Mouse (Mus musculus): ENCODE results near the gene Vax2.

Gene Vax2

DNA sequence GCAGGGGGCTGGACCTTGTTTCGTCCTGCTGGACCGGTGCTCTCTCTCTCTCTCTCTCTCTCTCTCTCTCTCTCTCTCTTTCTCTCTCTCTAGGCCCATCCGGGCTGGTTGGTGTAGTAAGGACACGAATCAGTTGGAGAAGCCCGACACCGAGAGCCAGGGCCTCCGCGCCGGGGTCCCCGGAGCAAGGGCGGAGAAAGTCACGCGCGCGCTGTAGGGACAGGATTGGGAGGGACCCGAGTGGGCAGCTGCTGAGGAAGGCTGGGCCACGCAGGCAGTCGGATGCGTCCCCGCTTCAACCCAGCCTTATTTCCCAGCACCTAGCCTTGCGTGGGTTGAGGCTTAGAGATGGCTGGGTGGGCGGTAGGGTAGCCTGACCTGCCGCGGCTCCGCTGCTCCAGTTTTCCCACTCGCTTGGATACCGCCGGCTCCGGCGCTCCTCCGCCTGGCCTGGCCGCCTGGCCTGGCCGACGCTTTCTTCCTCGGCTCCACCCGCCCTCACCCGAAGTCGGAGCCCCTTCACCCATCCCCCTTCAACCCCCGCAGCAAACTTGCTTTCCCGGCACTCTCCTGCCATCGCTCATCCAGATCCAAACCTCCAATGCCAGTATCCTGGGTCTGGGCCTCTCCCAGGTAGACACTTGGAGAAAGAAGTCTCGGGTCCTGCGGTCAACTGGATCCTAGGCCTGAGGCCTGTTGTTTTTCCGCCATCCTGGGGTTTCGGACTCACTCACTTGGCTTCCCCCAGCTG, 836 bp downstream of the Vax2 start:
- no peak for DNase-seq (ENCODE audit: low read depth)

DNA sequence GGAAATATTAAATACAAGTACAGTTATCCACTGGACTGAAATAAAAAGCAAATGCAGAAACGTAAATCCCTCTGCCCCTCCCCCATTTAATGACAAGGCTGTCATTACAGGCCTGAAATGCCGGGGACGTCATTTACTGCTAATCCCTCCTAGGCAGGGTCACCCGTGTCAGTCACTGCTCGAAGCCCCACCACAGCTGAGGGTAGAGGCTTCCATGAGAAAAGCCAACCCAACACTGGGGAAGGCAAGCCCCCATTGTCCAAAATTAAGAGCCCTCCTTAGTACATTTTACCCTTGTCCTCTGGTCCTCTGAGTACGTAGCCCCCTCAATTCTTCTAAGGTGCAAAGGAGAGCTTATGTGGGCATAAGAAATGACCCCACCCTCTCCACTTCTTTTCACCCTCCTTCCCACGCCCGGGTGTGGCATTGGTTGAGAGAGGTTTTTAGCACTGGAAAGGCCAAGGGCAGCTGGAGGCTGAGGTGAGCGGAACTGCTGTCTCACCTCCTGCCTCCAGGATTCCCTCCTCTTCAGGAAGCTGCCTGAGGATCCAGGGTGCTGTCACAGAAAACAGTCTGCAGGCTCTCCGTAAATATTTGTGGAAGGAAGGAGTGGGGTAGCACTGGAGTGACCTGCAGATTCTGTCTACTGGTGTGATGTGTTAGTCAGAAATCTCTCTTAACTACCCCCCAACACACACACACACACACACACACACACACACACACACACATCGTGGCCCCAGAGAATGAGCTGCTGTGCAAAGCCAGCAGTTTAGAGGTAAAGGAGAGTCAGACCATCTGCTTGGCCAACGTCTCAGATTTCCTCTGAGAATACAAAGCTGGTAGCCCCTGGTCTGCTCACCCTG, 2.4 kb downstream of the Vax2 start:
- no peak for DNase-seq (ENCODE audit: low read depth)

DNA sequence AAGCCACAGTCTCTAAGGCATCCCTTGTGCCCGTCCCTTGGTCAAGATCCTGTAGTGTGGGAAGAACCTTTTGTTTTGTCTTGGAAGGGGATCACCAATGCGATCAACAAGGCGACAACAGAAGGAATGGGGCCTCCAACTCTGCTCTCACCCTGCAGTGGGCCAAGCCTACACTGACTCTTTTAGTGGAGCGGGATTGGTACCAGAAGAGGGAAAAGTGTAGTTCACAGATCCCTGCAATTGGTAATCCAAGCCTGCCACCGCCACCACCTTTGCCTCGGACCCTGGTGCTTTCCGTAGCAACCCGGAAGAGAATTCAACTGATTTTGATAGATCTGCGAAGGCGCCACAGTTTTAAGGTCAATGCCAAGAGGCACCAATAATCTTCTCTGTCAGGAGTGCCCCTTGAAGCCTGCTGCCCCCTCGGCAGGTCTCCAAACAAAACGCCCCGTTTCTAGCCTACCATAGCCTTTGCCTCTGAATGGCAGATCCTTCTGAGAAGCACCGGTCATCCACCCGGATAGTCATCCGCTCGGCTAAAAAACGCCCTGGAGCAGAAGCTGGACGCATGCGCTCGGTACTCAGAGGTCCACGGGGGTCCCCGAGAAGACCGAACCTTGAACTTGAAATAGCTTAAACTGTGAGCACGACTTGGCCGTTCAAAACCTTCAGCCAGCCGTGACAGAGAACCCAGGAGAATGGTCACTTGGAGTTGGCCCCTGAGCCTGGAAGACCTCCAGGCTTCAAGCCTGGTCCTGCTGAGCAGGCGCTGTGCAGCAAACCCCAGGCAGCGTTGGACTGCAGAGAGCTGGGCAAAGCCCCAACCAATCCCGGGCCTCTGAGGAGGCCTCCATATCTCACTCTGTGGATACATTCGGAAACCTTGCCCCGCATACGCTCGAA, 3.4 kb downstream of the Vax2 start:
- no peak for DNase-seq (ENCODE audit: low read depth)

DNA sequence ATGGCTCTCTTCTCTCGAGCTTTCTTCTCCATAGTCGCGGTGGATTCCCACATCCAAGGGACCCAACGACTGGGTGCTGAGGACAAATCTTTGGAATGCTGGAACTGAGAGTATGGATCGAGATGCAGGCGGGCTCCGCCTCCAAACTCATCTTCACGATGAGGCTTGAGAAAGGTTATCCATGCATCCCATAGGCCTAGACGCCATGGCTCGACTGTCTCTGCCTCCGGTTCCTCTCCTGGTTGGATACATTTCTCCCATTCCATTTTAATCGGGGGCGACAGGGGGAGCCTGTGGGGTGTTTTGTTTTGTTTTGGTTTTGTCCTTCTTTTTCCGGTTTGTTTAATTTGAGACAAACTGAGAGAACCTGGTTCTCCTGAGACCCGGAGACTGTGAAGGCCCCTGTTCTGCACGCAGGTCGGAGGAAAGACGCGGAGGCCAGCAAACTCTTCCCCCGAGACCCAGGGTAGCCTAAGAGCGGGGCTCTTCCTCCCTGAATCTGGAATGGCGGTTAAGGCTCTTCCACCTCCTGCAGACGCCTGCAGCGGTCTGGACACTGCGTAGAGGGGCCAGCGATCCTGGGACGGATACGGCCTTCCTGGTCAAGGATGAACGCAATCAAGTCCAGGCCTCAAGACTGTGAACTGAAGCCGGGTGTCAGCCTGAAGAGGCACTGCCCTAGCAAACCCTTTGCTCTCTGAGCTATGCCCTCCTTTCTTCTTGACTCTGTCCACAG, 4.6 kb downstream of the Vax2 start:
- no peak for DNase-seq (ENCODE audit: low read depth)

DNA sequence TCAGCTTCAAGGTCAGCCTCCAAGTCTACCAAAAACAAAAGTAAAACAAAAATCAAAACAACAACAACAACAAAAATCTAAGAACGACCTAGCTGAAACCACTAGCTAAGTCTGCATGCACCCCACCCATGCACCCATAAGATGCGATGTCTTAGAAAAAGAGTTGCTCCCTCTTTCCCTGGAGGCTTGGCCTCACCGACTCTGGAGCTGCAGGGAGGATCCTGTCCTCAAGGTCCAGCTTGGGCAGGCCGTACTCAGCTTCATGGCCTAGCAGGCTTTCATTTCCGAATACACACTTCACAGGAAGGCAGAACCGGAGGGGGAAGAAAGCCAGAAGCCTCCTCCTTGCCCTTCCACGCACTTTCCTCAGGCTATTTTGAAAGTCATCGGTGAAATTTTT, 6.0 kb downstream of the Vax2 start:
- DNase-seq (ENCODE audit: low read depth): no peak

DNA sequence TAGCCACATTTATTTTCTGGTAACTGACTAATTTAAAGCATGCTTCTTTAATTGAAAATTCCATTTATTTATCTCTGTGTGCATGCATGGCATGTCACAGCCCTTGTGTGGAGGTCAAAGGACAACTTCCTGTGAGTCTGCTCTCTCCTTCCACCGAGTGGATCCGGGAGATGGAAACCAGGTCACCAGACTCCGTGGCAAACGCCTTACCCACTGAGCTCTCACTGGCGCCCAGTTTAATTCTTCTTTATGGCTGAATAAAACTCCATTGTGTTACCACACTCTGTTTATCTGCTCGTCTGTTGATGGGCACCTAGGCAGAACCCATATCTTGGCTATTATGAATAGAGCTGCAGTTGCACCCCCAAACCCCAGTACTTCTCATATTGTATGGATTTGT, 11.5 kb downstream of the Vax2 start:
- no peak for DNase-seq (ENCODE audit: low read depth)

DNA sequence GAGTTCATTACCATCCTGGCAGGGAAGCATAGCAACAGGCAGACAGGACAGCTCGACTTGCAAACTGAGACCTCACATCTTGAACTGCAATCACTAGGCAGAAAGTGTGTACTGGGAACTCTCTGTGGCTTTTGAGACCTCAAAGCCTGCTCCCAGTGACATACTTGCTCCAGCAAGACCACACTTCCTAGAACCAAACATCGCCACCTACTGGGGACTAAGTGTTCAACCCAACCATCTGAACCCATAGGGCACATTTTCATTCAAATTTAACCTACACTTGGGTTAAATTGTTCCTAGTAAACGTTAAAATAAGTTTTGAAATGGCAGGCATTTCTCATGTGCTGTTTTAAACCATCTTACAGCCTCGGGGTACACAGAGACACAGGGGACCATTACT, 16.1 kb downstream of the Vax2 start:
- DNase-seq (ENCODE audit: low read depth): no peak

DNA sequence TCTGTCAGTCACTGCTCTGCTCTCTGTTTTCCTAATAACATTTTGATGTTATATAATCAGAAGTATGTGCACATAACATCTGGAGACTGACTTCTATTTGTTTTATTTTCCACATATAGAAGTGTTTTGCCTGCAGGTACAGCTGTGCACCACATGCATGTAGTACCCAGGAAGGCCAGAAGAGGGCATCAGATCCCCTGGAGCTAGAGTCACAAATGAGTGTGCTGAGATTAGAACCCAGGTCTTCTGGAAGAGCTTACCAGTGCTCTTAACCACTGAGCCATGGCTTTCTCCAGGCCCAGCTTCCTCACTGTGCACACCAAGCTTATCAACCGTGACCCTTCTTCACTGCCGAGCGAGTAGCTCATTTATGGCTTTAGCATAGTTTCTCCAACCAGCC, 17.4 kb downstream of the Vax2 start:
- no peak for DNase-seq (ENCODE audit: low read depth)

DNA sequence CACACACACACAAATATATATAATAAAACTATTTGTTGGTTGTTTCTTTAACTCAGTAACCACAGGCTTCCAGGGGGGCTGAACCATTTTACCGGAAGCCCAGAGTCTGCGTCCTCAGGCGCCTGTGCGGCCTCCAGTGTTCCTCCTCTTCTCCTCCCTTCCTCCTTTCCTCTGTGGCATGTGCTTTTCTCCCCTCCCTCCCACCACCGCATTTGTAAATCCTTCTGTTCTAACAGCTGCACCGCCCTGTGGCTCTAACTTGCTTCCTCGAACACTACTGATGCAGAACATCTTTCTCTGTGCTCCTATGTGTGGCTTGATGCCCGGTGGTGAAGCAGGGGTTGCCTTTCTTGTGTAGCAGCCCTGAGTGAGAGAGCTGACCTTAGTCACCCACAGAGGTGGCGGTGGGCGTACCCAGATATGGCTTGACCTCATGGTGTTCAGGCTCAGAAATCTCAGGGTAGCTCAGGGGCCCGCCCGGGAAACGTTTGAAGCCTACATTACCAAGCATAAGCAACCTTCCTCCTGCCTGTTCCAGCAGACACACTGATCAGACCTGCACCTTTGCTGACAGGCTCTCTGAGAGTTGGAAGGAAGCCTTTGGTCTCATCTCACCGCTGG, 18.4 kb downstream of the Vax2 start:
- DNase-seq (ENCODE audit: low read depth): no peak

DNA sequence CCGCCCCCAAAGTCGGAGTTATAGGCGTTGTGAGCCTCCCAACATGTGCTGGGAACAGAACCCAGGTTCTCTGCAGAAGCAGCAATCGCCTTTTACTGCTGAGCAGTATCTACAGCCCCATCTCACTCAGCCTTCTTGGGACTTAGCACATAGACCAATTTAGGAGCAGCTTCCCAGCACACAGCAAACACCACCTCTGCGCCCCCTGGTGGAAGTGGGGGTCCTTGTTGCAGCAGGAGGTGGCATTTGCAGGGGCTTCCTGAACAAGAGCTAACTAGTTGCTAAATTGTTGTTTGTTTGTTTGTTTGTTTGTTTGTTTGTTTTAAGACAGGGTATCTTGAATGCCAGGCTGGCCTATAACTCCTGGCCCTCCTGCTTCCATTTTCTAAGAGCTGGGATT, 20.1 kb downstream of the Vax2 start:
- peak; percentile 58 for DNase-seq (ENCODE audit: low read depth)

DNA sequence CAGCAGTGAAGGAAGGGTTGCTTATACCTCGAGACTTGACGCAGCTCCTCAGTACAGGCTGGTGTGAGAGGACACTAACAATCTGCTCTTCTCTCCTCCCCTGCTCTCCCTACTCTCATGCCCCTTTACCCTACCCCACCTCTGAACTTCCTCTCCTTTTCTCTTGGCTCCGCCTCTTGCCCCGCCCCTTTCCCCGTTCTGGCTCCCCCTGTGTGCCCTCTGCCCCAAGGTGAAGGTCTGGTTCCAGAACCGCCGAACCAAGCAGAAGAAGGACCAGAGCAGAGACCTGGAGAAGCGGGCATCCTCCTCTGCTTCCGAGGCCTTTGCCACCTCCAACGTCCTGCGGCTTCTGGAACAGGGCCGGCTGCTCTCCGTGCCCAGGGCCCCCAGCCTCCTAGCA, 26.2 kb downstream of the Vax2 start:
- DNase-seq (ENCODE audit: low read depth): no peak

DNA sequence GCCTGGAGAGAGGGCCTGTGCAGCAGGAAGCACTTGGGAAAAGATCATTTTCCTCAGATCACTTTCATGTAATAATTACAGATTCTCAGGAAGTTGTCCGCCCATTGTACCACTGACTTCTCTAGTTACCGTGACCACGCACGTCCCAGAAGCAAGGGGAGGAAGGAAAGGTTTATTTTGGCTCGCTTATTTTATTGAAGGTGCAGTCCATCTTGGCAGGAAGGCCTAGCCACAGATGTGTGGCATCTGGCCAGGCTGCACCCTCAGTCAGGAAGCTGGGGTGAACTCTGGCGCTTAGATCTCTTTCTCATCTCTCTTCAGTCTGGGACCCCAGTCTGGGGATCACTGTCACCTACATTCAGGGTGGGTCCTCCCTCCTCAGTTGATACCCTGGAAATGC, 27.5 kb downstream of the Vax2 start:
- no peak for DNase-seq (ENCODE audit: low read depth)

DNA sequence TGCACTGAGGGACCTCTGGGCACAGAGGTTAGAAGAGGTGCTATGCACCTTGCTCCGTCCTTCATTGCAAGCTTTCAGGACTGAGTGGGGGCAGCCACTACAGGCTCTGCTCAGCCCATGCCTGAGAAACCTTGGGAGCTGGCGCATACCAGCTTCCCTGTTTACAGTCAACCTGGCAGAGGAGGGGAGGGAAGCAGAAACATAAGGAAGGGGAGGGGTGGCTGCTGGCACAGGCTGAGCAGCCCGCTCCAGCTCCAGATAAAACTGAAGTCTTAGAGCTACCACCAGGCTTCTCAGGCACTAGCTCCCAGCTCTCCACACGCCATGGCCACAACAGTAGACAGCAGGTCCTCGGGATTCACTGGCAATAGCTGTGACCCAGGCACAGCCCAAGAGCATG, 31.7 kb downstream of the Vax2 start, which contains the start of gene Atp6v1b1:
Gene Atp6v1b1, plus strand, starts transcription at position 230 of the 400 bp plus-strand sequence.
- no peak for DNase-seq (ENCODE audit: low read depth)

DNA sequence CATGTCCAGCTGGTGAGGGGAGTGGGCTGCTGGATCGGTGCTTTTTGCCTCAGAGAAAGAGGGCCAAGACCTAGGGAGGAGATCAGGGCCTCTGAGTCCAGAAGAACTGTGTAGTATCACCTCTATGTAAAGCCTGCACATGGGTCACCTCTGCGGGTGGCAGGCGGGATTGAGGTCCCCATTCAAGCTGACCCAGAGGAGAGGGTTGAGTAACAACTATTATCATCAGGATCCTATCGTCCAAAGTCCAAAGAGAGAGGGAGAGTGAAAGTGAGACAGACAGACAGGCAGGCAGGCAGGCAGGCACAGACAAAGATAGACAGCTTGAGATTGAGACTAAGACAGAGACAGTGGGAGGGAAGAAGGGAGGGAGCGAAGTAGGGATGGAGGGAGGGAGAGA, 32.1 kb downstream of the Vax2 start:
- no peak for DNase-seq (ENCODE audit: low read depth)

DNA sequence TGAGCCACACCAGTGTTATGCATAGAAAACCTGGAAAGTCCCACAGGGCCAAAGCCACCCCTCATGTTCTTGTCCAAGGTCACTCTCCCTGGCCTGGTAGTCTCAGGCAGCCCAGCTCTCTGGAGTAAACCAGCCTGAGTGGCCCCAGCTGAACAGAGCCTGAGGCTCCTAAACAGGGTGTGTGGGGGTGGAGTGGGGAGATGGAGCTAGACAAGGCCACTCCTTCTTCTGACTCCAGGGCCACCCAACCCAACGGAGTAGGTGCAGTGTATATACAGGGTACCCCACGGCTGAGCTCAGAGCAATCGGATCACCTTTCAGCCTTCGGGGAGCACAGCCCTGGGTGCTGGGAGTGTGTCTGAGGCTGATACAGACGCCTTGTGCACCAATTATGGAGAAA, 33.1 kb downstream of the Vax2 start:
- DNase-seq (ENCODE audit: low read depth): no peak

DNA sequence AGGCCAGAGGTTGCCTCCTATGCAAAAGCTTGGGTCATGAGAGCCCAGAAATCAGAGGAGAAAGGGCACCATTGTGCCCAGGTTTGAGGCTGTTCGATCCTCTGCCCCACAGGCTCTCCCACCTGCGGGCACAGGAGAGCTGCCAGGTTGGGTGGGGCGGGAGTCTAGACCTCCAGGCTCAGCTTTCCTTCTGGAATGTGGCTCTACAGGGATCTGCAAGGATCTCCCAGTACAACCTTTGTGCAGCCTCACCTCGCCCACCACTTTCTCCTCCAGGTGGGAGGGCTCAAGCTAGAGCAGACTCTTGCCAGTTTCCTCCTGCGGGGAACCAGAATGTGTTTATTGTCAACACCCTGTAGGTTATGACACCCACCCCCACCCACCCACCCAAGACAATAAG, 33.5 kb downstream of the Vax2 start:
- DNase-seq (ENCODE audit: low read depth): no peak

DNA sequence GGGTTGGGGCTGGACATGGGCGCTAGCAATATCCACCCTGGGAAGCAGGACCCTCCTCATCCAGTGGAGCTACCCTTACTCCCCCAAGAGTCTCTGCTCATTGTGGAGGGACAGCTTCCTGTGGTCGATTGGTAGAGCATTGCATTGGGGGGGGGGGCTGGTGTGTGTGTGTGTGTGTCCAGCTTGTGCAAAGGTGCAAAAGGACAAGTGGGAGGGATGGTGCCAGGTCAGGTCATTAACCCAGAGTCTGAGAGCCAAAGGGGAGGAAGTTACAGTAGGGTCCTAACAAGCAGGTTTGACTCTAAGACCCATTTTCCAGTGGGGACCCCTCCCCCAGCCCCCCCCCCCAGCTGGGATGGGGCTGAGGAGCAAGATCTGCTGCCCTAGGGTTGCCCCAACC, 34.4 kb downstream of the Vax2 start:
- DNase-seq (ENCODE audit: low read depth): no peak

DNA sequence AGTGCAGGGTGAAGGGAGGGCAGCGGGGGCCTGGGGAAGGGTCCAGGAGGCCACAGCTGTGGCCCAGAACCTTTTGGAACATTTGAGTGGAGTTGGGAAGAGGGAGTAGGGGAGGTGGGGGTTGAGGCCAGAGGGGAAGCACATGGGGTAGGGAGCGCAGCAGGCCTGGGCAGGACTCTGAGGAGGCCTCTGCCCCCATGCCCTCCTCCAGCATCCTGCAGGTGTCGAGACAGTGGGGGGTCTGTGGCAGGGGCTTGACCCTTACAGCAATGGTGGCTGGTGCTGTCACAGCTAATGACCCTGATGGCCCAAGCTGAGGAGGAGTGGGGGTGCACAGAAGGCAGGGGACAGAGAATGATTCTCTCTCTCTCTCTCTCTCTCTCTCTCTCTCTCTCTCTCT, 38.2 kb downstream of the Vax2 start:
- no peak for DNase-seq (ENCODE audit: low read depth)

DNA sequence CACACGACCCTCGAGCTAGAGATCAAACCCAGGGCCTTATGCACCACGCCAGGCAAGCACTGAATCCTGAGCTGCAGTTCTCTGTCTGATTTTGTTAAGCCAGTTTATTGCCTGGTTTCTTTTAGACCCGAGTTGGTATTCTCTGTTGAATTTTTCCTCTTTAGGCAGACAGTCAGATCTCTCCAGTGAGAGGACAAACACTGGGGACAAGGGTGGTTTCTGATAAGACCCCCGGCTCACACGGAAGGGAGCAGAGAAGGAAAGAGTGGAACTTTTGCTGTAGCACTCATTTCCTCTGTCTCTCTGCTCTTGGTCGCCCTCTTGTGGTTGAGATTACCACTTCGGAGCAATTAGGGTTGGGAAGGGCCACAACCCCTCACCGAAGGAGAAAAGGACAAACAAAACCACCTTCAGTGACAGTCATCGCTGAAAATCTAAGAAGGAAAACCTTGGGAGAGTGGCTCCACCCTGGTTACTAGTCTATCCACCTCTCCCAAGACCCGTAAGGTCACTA, 39.2 kb downstream of the Vax2 start:
- DNase-seq (ENCODE audit: low read depth): peak; percentile 44

DNA sequence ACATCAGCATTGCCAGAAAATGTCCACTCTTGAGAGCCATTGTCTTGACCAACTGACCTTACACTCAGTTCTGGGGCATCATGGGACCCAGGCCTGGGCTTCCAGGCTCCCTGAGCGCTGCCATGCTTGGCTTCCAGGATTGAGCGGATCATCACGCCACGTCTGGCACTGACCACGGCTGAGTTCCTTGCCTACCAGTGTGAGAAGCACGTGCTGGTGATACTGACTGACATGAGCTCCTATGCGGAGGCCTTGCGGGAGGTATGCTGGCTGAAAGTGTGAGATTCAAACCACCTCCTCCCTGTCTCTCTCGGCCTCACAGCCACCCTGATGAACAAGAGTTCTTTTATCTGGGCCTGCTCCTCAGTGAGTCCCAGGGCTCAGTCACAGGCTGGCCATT, 45.0 kb downstream of the Vax2 start:
- no peak for DNase-seq (ENCODE audit: low read depth)

DNA sequence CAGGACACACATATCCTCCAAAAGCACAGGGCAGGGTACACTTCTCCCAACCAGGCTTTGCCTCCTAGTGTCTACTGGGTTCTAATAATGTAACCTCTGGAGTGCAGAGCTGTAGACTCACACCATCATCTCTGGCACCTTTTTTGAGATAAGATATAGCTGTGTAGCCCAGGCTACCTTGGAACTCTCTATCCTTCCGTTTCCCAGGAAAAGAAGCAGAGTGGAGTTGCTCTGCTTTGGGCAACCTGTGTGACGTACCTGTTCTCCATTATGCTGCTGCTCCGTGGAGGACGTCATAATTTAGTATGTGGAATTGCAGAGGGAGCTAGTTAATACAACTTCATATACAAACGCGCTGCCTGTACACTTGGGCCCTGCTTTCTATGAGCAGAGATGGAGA, 51.3 kb downstream of the Vax2 start, which contains the start of gene Ankrd53:
Gene Ankrd53, plus strand, starts transcription at position 301 of the 400 bp plus-strand sequence.
- DNase-seq (ENCODE audit: low read depth): no peak

Data from c-Kit-positive CD71-negative TER-119-negative erythroid progenitor cells, embryonic 14.5 days (primary cell).